Mouse (Mus musculus) heart, postnatal 10 days (tissue): ENCODE measurements at regions not wholly inside any gene's neighbourhood (a gene's known extent, or its start where the extent isn't known, plus 50 kb on each side); places are given as distances from the start of the nearest gene placed in this dataset.

Experiments
- DNase-seq, 2 experiments: peaks; one replicate each; pipeline ENCODE4 v3.0.0; 2021
- intact Hi-C: fragments of 180-260 bp; cut with DNase I; formaldehyde crosslinking; loops from one replicate; pipeline ENCODE4 v1.15.1; 2025

GRCm38 (mm10) chr10:61034056-61034455 lies 55.1 kb upstream of the Pcbd1 start:
- DNase-seq: peak; percentile 9 to 20
- intact Hi-C loops: no loop called here

DNA sequence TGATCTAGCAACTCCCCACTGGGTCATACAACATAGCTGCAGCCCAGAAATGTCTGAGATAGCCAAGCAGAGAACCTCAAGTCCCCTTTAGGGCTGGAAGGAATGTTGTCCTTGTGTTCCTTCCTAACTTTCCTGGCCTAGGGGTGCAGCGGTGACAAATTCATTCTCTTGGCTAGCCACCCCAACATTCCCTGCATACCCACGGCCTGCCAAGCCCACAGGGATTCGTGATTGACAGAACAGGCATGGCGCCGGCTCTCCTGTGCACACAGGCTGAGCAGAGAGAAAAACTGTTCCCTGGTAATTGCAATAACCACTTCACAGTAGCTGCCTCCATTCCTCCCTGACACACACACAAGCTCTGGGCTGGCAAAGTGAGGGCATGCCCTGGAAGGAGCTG lies 60.5 kb upstream of the Pcbd1 start:
- intact Hi-C loops: no loop called here

DNA sequence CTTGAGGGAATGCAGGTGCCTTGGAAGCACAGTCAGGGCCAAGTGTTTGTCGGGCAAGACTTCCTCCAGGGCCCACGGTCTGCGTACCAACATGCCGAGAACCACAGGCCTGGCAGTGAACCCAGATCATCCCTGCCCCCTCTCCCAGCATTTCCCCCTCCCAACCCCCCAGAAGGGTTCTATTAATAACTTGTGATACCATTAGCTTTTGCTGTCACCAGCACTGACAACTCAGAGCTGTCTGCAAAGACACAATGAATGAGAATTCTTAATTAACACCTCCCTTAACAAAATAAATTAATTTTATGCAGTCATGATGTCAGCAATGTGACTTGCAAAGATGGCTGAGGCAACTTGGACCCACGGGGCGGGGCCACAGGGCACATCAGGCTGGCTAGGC lies 61.9 kb upstream of the Pcbd1 start:
- intact Hi-C loops: no loop called here
- DNase-seq: peak; percentile 42 to 45

More for the DNA sequence above, 60.5 kb upstream of the Pcbd1 start:
- DNase-seq: peak; percentile 64 to 73

GRCm38 (mm10) chr10:61025061-61025460 lies 64.1 kb upstream of the Pcbd1 start:
- intact Hi-C loops: no loop called here
- no peak for DNase-seq

- intact Hi-C loops: no loop called here
- no peak for DNase-seq
These were observed 65.0 kb upstream of the Pcbd1 start for GRCm38 (mm10) chr10:61024166-61024565.

DNA sequence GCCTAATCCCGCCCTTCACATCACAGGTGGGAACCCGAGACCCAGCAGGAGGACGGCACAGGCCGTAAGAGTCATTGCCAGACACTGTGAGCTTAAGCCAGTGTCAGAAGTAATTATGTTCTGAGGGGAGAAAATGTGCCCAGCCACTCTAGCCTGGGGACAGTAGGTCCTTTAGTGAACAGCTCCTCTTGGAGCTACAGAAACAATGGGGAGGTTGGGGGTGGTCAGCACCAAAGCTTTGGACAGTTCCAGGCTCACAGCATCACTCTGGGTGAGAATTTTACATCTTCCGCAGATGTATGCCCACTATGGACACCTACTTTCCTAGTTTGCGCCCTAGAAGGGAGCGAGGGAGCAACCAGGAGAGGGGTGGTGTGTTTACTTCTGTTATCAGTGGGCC lies 65.7 kb upstream of the Pcbd1 start:
- DNase-seq: peak; percentile 47 to 48
- intact Hi-C loops: no loop called here

GRCm38 (mm10) chr10:61019566-61019965 lies 69.6 kb upstream of the Pcbd1 start:
- intact Hi-C loops: no loop called here
- peak; percentile 6 to 18 for DNase-seq

GRCm38 (mm10) chr10:61012199-61012695 lies 76.9 kb upstream of the Pcbd1 start:
- intact Hi-C loops: no loop called here
- no peak for DNase-seq

- DNase-seq: no peak
- intact Hi-C loops: no loop called here
These were observed 78.4 kb upstream of the Pcbd1 start for GRCm38 (mm10) chr10:61010697-61011096.

DNA sequence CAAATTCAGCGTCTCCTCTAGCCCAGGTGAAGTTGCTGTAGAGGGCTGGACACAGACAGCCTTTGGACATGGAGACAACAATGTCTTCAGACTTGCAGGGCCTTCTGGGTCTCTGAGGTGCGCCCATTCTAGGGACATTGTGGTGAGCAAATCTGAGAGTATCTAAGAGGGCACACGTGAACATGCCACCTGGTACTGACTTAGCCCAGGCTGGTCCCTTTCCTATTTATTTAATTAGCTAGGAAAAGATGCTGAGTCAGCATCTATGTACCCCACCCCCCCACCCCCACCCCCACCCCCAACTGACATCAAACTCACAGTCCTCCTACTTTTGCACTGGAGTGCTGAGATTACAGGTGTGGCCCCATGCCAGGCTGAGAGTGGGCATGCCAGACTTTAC lies 81.7 kb upstream of the Pcbd1 start:
- intact Hi-C loops: no loop called here
- DNase-seq: no peak

DNA sequence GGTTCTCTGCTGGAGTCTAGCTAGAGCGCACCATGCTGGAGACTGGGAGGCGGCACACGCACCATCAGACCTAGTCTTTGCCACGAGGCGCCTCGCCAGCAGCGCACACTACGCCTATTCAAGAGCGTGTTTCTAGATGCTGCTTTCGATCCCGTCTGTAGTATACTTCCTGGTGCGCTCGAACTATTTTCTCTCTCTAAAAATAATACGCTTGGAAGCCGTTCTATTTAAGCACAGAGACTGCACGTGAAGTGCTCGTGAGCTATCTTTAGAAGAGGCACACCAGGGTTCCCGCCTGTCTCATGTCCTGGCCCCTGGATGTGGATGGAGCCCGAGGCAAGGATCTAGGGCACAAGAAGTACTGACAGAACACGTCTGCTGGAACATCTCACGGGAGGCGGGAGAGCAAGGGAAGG lies 87.4 kb upstream of the Pcbd1 start:
- intact Hi-C loops: no loop called here
- DNase-seq: peak in 1 of 2 experiments; percentile 57

DNA sequence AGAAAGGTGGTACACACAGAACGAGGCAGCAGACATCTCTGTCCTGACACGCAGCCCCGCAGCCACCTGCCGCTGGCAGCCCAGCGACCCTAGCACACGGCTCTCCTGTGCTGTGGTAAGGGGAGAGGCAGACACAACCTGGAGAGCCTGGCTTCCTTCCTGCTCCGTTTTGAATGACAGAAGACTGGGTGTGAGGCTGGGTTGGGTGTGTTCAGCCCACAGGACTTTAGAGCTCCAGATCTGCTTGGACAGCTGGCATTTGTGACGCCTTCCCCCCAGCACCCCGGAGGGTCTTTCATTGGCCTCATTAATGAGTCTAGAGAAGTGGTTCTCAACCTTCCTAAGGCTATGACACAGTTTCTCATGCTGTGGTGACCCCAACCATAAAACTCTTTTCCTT lies 91.7 kb upstream of the Pcbd1 start:
- intact Hi-C loops: no loop called here

DNA sequence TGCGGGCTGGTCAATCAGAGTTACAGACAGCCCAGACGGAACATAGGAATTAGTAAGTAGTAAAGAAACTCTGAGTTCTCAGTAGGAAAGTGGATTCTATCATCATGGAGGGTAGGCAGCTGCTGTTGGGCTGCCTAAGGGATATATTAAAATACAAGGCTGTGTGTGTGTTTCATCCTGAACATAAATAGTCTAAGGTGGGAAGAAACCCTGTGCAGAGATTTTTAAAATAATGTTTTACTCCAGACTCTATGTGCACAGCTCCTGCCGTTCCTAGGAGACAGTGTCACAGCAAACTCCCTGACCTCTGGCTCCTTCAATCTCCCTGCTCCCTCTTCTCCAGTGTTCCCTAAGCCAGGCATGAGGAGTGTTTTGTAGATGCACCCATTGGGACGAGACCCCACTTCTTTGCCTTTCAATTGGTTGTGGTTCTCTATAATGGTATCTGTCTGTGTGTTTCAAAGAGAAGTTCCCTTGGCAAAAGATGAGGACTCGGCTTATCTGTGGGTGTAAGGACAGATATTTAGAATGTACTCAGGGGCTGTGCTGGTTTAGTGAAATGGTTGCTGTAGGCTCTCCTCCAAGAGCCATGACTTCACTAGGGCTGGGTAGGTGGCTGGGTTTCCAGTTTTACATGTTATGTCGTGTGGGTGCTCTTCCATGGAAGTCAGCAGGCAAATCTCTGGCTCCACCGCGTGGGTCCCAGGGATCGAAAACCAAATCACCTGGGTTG lies 93.1 kb upstream of the Pcbd1 start:
- DNase-seq: no peak
- intact Hi-C loops: no loop called here

More for the DNA sequence above, 91.7 kb upstream of the Pcbd1 start:
- no peak for DNase-seq

DNA sequence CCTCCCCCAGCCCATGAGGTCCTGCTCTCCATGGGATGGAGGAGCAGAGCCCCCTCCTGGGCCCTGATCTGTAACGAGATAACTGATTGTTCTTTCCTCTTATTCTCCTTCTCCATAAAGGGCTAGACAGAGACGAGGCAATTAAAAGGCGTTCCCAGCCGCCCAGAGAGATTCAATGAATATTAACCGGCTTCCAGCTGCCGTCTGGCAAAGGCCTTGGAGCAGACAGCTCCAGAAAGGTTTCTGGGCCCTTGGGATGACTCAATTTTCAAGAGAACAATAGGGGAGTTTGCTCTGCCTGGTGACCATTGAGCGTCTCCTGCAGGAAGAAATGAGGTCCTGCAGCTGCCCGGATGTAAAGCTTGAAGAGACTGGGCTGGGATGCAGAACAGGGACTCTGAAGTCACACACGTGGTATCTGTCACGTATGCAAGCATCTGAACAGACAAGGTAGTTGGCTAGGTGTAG lies 104.0 kb upstream of the Pcbd1 start:
- intact Hi-C loops: loop anchor here (1.0 to 2.0 kb wide), 2 partner anchors 150 to 206 kb away; no protein-coding TSS in a partner anchor

DNA sequence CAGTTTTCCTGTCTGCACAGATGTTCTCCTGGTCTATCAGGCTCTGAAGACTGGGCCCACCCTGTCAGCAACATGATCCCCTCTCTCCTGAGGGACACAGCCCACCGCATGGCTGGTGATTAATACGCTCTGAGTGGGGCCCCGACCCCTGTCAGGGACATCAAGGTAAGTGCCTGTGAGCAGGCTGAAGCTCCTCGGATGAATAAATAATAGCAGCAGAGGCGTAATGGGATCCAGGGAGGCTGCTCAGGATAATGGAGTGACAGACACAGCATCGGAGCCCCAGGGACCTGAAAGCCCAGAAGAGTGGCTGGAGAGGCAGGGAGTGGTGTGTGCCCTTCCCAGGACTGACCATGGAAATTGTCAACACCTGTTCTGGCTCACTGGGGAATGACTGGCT lies 107.4 kb upstream of the Pcbd1 start:
- no peak for DNase-seq
- intact Hi-C loops: no loop called here

More for the DNA sequence above, 104.0 kb upstream of the Pcbd1 start:
- peak; percentile 43 to 49 for DNase-seq

- DNase-seq: no peak
- intact Hi-C loops: no loop called here
These were observed 115.5 kb upstream of the Pcbd1 start for GRCm38 (mm10) chr10:60973615-60974014.

- no peak for DNase-seq
- intact Hi-C loops: no loop called here
These were observed 124.3 kb upstream of the Pcbd1 start for GRCm38 (mm10) chr10:60964843-60965242.

DNA sequence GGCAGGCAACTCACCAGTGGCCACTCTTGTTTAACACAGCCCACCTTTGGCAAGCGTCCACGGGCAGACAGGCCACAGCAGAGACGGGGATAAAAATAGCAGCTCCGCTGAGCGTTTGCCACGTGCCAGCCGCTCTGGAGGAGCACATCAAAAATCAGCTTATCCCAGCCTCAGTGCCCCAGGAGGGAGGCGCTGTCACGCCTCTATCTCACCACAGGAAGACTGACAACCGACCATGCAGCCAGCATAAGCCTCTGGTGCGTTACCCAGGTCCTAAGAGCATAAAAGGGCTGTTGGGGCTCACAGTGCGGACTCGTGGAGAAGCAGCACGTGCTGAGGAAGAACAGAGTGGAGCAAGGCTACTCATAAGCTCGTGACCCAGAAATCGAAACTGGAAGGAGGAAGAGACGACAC lies 126.4 kb upstream of the Unc5b start:
- intact Hi-C loops: no loop called here
- peak; percentile 62 to 64 for DNase-seq

GRCm38 (mm10) chr10:60955467-60955866 lies 124.1 kb upstream of the Unc5b start:
- DNase-seq: no peak
- intact Hi-C loops: no loop called here

- no peak for DNase-seq
- intact Hi-C loops: no loop called here
These were observed 121.1 kb upstream of the Unc5b start for GRCm38 (mm10) chr10:60952495-60952894.

DNA sequence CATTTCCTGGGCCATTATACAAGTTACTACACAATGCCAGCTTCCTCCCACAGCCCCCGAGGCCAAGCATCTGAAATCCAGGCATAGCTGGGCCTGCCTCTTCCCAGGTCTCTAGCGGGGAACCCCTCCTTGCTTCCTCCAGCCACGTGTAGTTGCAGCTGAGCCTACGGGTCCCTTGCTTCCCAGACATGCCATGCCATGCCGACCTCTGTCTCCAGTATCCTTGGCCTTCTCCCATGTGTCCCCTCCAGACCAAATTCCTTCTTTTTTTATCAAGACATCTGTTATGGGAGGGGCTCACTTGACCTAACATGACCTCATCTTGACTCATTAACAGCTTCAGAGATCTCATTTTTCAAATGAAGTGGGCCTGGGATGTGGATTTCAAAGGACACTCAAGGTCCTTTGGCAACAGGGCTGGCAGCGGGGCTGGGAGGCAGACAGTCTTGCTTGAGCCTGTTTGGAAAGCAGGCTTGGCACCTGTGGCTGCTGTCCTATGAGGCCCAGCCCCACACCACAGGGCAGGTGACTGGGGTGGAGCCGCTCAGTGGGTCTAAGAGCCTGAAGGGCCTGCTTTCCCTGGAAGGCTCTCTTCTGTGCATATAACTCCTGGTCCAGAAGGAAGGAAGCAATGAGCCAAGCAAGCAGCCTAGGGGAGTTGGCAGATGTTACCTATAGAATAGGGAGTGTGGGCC lies 117.7 kb upstream of the Unc5b start:
- intact Hi-C loops: no loop called here
- no peak for DNase-seq

- no peak for DNase-seq
These were observed 111.7 kb upstream of the Unc5b start for GRCm38 (mm10) chr10:60943074-60943473.

More at GRCm38 (mm10) chr10:60943074-60943473, 111.7 kb upstream of the Unc5b start:
- intact Hi-C loops: no loop called here
